Mouse (Mus musculus): Measurements from ENCODE around the gene Tmem80. TPM values are rescaled to one million over a fixed set of nuclear protein-coding genes. Genes with fewer than 3 reads are reported as not detected.

The Tmem80 gene
- polyA plus RNA-seq, 1 experiment, result 48.9 TPM

- DNase-seq (ENCODE audit: low read depth), result no peak
These were observed 29.4 kb downstream of the Tmem80 start for GRCm38 (mm10) chr7:141356971-141357370.

- DNase-seq (ENCODE audit: low read depth), result no peak
These were observed 34.0 kb downstream of the Tmem80 start for GRCm38 (mm10) chr7:141361510-141361909.

- no peak for DNase-seq (ENCODE audit: low read depth)
These were observed 35.7 kb downstream of the Tmem80 start for GRCm38 (mm10) chr7:141363106-141363751.

- no peak for DNase-seq (ENCODE audit: low read depth)
These were observed 36.2 kb downstream of the Tmem80 start for GRCm38 (mm10) chr7:141363752-141364125.

GRCm38 (mm10) chr7:141364349-141365048, 37.0 kb downstream of the Tmem80 start:
- DNase-seq (ENCODE audit: low read depth), result no peak

- no peak for DNase-seq (ENCODE audit: low read depth)
These were observed 37.5 kb downstream of the Tmem80 start for GRCm38 (mm10) chr7:141365049-141365445.

- DNase-seq (ENCODE audit: low read depth), result no peak
These were observed 39.8 kb downstream of the Tmem80 start for GRCm38 (mm10) chr7:141367358-141367757.

GRCm38 (mm10) chr7:141369918-141370317, 42.4 kb downstream of the Tmem80 start:
- DNase-seq (ENCODE audit: low read depth), result no peak

GRCm38 (mm10) chr7:141371942-141372595, 44.5 kb downstream of the Tmem80 start:
- no peak for DNase-seq (ENCODE audit: low read depth)

GRCm38 (mm10) chr7:141373611-141374010, 46.1 kb downstream of the Tmem80 start:
- no peak for DNase-seq (ENCODE audit: low read depth)

- no peak for DNase-seq (ENCODE audit: low read depth)
These were observed 46.9 kb downstream of the Tmem80 start for GRCm38 (mm10) chr7:141374399-141374798.

GRCm38 (mm10) chr7:141379584-141379983, 52.0 kb downstream of the Tmem80 start:
- no peak for DNase-seq (ENCODE audit: low read depth)

- DNase-seq (ENCODE audit: low read depth), result peak; percentile 91
These were observed 53.7 kb downstream of the Tmem80 start for GRCm38 (mm10) chr7:141381068-141381835.

Other genes with a start within 250 kb of the Tmem80 start
- gene Pkp3, start 249.5 kb upstream of the Tmem80 start, polyA plus RNA-seq (2012; rRNA removed), result 21.5 and 23.5 TPM in 2 replicates
- gene Sigirr, start 227.2 kb upstream of the Tmem80 start, polyA plus RNA-seq (2012; rRNA removed), result 22.0 and 23.1 TPM in 2 replicates
- gene Ano9, start 209.9 kb upstream of the Tmem80 start, polyA plus RNA-seq (2012; rRNA removed), result 4.1 TPM in 2 replicates
- 42.3 and 42.8 TPM in 2 replicates for gene Ptdss2, start 205.4 kb upstream of the Tmem80 start, polyA plus RNA-seq (2012; rRNA removed)
- gene Rnh1, start 154.9 kb upstream of the Tmem80 start, polyA plus RNA-seq (2012; rRNA removed), result 227 and 260 TPM in 2 replicates
- 78.5 and 89.2 TPM in 2 replicates for gene Hras, start 133.7 kb upstream of the Tmem80 start, polyA plus RNA-seq (2012; rRNA removed)
- gene Lrrc56, start 133.6 kb upstream of the Tmem80 start, polyA plus RNA-seq (2012; rRNA removed), result 12.7 and 12.9 TPM in 2 replicates
- gene Lmntd2, start 113.7 kb upstream of the Tmem80 start, polyA plus RNA-seq (2012; rRNA removed), result 13.0 and 13.1 TPM in 2 replicates
- gene Rassf7, start 111.9 kb upstream of the Tmem80 start, polyA plus RNA-seq (2012; rRNA removed), result 60.9 and 68.6 TPM in 2 replicates
- gene Phrf1, start 99.0 kb upstream of the Tmem80 start, polyA plus RNA-seq (2012; rRNA removed), result 22.7 and 40.8 TPM in 2 replicates
- gene Irf7, start 61.3 kb upstream of the Tmem80 start, polyA plus RNA-seq (2012; rRNA removed), result 53.6 and 59.7 TPM in 2 replicates
- 3.1 and 16.2 TPM in 2 replicates for gene Cdhr5, start 51.0 kb upstream of the Tmem80 start, polyA plus RNA-seq (2012; rRNA removed)
- 5.1 and 8.1 TPM in 2 replicates for gene Sct, start 48.6 kb upstream of the Tmem80 start, polyA plus RNA-seq (2012; rRNA removed)
- gene Drd4, start 35.7 kb upstream of the Tmem80 start, polyA plus RNA-seq (2012; rRNA removed), result 3.9 and 5.1 TPM in 2 replicates
- 18.7 and 18.9 TPM in 2 replicates for gene Deaf1, start within 50 bp of the Tmem80 start, polyA plus RNA-seq (2012; rRNA removed)
- 21.5 and 22.3 TPM in 2 replicates for gene Eps8l2, start 11.1 kb downstream of the Tmem80 start, polyA plus RNA-seq (2012; rRNA removed)
- 324 and 438 TPM in 2 replicates for gene Taldo1, start 64.5 kb downstream of the Tmem80 start, polyA plus RNA-seq (2012; rRNA removed)
- 103 and 109 TPM in 2 replicates for gene Gatd1, start 86.4 kb downstream of the Tmem80 start, polyA plus RNA-seq (2012; rRNA removed)
- 0.36 and 0.53 TPM in 2 replicates for gene Cend1, start 101.8 kb downstream of the Tmem80 start, polyA plus RNA-seq (2012; rRNA removed)
- gene Slc25a22, start 110.2 kb downstream of the Tmem80 start, polyA plus RNA-seq (2012; rRNA removed), result 120 TPM in 2 replicates
- 10.3 and 12.3 TPM in 2 replicates for gene Pidd1, start 116.3 kb downstream of the Tmem80 start, polyA plus RNA-seq (2012; rRNA removed)
- 599 and 692 TPM in 2 replicates for gene Rplp2, start 119.6 kb downstream of the Tmem80 start, polyA plus RNA-seq (2012; rRNA removed)
- 1,065 and 1,157 TPM in 2 replicates for gene Pnpla2, start 127.5 kb downstream of the Tmem80 start, polyA plus RNA-seq (2012; rRNA removed)
- 42.8 and 51.2 TPM in 2 replicates for gene Cracr2b, start 133.4 kb downstream of the Tmem80 start, polyA plus RNA-seq (2012; rRNA removed)
- 670 and 894 TPM in 2 replicates for gene Cd151, start 139.7 kb downstream of the Tmem80 start, polyA plus RNA-seq (2012; rRNA removed)
- gene Polr2l, start 147.4 kb downstream of the Tmem80 start, polyA plus RNA-seq (2012; rRNA removed), result 75.7 and 82.9 TPM in 2 replicates
- 100 and 130 TPM in 2 replicates for gene Tspan4, start 147.5 kb downstream of the Tmem80 start, polyA plus RNA-seq (2012; rRNA removed)
- 61.9 and 69.0 TPM in 2 replicates for gene Chid1, start 212.1 kb downstream of the Tmem80 start, polyA plus RNA-seq (2012; rRNA removed)
- gene Ap2a2, start 234.4 kb downstream of the Tmem80 start, polyA plus RNA-seq (2012; rRNA removed), result 49.2 and 64.8 TPM in 2 replicates

All from gonadal fat pad, adult 2 months (tissue).